Mouse (Mus musculus): ENCODE data around the gene Qars.

Gene Qars

GRCm38 (mm10) chr9:108530954-108531353 is 23.4 kb downstream of the Qars start:
- DNase-seq (ENCODE audit: low read depth, low spot score), result no peak

- DNase-seq (ENCODE audit: low read depth, low spot score), result no peak
Measured at GRCm38 (mm10) chr9:108531496-108531895, 24.0 kb downstream of the Qars start.

- DNase-seq (ENCODE audit: low read depth, low spot score), result no peak
Measured at GRCm38 (mm10) chr9:108540846-108541245, 33.3 kb downstream of the Qars start.

GRCm38 (mm10) chr9:108545986-108546385 is 38.5 kb downstream of the Qars start:
- no peak for DNase-seq (ENCODE audit: low read depth, low spot score)

GRCm38 (mm10) chr9:108546875-108547274 is 39.4 kb downstream of the Qars start:
- DNase-seq (ENCODE audit: low read depth, low spot score), result no peak

- DNase-seq (ENCODE audit: low read depth, low spot score), result no peak
Measured at GRCm38 (mm10) chr9:108559169-108559568, 51.7 kb downstream of the Qars start.

GRCm38 (mm10) chr9:108560227-108560841 is 52.8 kb downstream of the Qars start, which contains the start of gene Impdh2:
Gene Impdh2 (plus strand): TSS chr9:108560286.
- peak; percentile 99 for DNase-seq (ENCODE audit: low read depth, low spot score)

- no peak for DNase-seq (ENCODE audit: low read depth, low spot score)
Measured at GRCm38 (mm10) chr9:108563671-108564070, 56.2 kb downstream of the Qars start.

- no peak for DNase-seq (ENCODE audit: low read depth, low spot score)
Measured at GRCm38 (mm10) chr9:108564131-108564530, 56.6 kb downstream of the Qars start.

Measured in ES-CJ7 (cell line).